Mouse (Mus musculus): ENCODE data around the gene Chn2.
A peak's percentile ranks its signal among the peaks of the same experiment; 100 is the strongest.

Gene Chn2

DNA sequence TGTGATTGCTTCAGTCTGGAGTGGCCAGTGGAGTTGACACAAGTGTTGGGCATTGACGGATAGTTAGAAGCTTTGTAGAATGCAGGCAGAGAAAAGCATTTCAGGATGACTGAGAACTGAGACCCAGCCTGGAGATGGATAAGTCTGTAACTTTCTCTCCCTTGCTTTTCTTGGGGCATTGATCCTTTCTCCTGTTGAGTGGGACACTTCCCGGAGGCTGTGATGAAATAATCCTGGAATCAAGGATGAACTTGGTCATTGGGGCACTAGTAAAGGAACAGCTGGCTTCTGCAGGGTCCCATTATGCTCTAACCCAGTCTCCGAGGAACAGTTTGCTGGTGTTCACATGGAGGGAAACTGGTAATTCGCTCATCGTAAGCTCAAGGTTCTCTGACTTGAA is 4.2 kb downstream of the Chn2 start:
- no peak for DNase-seq

DNA sequence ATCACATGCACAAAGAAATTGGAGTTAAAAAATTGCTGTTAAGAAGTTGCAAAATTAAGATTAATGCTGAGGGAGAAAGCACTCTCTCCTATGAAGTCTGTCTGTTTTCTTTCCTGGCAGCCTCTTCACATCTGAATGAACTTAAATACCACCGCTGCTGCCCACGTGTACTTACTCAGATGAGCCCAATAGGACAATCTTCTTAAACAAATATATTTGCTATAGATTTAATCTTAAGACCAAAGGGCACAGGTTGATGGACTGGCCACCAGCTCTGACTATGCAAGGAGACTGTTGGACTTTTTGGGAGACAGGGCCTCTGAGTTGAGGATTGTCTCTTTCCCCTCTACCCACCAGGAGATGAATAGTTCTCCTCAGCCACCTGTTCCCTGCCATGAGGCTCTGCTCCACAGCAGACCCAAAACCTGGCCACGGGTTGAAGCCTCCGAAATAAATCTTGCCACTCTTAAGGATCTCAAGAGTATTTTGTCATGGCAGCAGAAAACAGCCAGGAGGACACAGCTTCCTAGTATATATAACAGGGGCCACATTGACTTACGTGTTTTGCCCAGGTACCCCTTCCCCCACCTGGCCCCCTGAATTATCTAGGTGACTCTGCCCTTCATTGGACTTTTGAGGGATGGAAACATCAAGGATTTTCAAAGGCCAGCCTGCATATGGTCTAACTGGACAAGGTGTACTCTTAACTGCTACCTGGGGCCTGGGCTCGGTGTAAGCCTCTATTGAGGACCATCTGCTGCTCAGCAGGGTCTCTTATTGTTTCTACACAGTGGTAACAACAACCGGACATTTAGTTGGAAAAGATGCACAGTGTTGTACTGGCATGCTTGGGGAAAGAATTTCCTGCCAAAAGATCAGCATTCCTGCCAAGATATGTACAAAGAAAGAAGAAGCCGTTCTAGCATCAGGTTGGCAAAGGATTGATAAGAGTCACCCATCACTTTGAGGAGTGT is 6.7 kb downstream of the Chn2 start:
- no peak for DNase-seq

DNA sequence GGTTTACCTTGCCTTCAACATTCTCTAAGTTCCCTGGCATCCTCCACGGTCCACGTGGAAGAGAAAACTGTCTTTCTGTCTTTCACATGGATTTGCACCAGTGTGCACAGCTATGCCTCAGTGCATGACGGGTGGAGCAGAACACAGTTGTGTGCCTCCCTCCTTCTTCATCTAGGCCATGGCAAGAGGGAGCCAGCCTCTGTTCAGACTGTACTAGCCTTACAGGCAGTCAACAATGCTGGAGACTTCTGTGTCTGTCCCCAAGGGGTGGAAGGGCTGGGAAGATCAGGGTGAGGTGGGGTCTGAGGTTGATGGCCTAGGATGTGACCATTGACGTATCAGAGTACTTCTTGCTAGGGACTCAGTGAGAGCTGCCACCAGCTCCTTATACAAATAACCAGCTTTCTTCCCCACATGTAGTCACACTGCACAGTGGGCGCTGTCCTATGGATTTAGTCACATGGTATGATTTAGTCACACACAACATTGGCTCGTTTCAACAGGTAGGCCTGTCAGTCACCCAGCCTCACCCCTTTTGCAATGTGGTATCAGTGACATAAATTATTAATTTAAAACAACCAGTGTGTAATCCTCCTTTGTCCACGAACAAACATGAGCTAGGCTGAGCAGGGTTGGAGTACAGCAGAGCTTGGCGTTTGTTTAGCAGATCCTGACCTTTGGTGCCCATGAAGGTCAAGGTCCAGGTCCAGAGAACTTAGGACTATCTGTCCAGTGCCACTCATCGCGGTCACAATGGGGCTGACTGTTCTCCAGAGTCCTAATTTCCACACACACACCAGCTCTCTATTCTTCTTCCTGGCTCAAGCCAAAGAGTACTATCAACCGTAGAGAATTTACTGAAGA is 7.8 kb downstream of the Chn2 start:
- no peak for DNase-seq

DNA sequence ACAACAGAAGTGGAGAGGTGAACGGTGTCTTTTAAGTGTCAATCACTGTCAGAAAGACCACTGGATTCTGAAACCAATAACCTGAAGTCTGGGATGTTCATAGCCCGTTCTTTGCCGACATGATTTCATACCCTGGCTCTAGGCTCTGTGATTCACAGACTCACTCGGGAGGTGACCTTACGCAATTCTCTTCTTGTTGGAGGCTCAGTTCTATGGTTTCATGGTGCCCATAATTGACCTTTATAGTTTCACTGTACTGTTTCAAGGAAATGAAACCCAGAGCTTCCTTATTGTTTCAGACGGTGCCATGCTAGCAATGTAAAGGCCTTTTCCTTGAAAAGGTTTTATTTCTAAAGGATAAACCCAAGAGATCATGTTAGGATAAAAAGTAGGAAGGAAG is 9.4 kb downstream of the Chn2 start:
- DNase-seq, result no peak

DNA sequence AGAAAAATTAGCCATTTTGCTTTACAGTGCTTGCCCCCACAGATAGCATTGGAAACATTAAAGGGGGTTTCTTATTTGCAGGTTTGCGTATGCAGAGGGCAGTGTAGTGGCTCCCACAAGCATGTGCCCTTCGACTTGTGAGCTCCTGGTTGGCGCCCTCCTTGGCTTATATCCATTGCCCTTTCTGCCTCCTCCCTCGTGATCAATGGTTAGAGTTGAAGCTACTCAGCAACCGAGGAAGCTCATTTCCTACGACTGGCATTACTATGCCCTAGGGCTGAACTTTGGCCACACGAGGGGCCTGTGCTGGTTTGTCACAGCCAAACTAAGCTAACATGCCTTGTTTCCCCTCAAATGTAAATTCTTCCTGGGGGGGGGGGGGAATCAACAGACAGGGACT is 11.8 kb downstream of the Chn2 start:
- DNase-seq, result no peak

DNA sequence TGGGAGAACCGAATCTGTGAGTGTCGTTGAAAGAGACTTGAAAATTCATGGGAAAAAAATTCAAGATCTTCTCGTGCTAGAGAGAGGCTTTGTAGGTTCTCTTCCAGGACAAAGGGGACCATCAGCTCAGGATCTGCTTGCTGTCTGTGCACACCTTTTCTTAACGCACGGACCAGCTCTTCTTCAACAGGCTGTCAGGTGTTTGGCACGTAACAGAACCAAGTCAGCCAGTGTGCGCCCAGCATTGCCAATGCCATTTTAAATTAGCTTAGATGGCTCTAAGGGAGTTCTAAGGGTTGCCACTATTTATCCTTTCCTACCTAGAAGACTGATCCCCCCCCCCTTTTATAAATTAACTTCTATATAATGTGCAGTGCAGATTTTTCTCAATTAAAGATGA is 12.8 kb downstream of the Chn2 start:
- DNase-seq, result no peak

DNA sequence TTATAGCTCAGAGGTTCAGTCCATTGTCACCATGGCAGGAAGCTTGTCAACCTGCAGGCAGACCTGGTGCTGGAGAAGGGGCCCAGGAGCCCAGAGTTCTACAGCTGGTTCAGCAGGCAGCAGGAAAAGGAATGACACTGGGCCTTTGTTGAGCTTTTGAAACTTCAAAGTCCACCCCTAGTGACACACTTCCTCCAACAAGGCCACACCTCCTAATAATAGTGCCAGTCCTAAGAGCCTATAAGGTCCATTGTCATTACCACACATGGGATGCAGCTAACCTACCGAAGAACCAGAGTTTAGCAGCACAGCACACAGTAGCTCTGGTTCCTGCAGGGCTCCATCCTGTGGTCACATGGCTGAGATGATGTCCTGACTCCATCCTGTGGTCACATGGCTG is 13.3 kb downstream of the Chn2 start:
- no peak for DNase-seq

DNA sequence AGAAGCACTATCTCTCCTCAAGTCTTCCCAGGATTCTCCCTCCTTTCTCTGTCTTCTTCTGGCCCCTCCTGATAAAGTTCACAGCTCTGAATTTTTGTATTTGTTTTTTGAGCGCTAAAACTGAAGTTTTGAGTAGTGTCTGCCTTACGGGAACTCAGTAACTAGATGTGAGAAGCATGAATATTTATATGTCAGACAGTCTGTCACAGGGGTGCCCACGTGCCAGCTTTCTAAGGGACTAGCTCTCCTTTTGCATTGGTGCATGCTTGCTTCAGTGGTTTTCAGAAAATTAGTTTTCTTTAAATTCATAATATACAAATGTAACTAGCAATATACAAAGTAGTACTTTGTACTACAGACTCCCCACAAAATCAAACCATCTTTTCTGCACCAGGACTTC is 14.0 kb downstream of the Chn2 start:
- no peak for DNase-seq

DNA sequence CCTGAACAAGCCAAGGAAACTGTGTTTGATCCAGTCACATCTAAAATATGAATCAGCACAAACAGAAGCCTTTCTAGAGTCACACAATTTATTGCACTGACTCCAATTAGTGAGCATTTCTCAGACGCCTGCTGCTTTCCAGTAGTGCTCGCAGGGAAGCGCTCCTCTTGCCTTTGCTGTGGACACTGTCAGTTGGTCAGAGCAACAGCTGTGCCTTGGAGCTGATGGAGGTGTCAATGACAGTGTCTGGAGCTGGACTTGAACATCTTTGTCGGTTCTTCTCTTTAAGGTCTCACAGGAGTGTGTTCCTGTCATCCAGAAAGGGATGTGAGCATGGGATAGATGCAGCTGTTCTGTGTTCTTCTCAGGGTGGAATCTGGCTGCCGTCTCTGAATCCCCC is 16.0 kb downstream of the Chn2 start:
- no peak for DNase-seq

DNA sequence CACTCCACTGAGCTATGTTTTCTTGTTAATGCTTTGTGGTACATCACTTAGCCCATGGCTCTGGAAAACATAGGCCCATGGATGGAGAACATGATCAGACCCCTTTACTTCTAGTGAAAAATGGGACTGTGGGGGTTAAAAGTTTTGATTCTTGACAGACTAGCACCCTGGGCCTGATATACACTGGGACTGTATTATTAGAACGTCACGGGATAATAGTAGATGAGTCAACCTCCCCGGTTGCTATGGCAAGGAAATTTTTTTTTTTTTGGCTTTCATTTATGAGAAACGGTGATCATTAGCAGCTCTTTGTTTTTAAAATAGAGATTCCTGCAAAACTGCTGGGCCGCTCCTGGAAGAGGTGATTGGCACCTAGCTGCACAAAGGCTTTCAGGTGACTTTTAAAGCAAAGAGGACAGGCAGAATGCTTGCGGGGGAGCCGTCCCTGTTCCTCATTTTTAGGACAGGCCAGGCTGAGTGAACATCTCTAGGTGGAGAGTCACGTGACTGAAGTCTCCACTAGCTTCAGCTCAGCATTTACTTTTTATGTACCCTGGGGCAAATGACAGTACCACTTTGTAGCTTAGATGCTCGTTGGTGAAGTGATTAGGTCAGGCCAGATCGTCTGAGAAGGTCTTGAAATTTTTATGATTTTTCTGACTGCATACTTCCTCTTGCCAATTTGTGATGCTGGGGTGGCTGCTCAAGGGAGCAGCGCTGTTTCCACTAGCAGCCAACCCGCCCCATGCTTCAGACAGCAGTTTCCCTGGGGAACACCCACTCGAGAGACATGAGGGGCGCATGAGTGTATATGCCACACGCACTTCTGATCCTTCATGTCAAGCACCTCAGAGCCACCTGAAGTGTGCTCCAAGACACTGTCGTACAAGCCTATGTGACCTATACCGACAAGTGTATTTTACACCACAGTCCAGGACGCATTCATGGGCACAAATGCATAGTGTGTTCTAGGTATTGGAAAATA is 17.5 kb downstream of the Chn2 start:
- no peak for DNase-seq

DNA sequence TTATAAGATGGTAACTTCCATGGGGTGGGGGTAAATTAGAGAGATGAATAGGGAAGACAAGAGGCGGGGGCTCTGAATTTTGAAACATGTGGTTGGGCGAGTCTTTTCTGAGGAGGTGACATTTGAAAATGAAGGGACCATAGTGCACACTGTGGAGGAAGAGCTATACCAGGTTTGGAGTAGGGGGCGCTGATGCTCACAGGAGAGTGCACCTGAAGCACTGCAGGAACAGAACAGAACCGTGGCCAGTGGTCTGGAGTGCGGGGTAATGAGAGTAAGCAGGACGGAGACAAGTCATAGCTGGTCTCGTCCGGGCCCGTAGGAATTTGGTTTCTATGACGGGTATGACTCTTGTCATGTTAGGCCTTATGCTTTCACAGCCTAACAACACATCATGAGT is 18.3 kb downstream of the Chn2 start:
- DNase-seq, result no peak

DNA sequence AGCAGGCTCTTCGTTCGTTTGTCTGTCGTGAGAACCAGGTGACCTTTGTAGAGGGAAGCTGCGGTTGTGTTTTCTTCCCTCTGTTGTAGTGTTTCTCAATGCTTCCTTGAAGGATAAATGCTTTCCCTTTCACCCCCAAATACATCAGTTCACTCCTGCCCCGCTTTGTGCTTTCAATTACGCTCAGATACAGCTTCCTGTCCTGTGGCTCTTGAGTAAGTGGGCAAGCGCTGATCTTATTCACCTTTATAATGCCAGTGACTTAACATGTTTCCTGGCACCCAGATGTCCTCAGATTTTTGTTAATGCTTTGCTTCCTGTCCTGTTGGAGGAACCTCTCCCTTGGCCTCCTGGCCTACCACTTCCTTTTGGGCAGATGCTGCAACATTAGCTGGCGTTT is 19.5 kb downstream of the Chn2 start:
- DNase-seq, result no peak

DNA sequence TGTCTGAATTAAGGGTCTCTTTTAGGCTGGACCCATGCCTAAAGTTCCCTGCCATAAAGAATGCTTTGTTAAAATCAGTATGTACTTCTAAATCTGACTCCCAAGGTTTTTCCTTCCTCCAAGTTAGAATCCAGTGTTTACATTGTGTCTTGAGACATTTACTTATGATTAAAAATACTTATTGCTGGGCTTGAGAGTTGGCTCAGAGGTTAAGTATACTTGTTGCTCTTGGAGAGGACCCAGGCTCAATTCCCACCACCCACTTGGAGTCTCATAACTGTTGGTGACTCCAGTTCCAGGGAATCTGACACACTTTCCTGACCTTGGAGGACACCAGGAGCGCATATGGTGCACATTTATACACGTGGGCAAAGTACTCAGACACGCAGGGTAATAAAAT is 20.9 kb downstream of the Chn2 start:
- no peak for DNase-seq

DNA sequence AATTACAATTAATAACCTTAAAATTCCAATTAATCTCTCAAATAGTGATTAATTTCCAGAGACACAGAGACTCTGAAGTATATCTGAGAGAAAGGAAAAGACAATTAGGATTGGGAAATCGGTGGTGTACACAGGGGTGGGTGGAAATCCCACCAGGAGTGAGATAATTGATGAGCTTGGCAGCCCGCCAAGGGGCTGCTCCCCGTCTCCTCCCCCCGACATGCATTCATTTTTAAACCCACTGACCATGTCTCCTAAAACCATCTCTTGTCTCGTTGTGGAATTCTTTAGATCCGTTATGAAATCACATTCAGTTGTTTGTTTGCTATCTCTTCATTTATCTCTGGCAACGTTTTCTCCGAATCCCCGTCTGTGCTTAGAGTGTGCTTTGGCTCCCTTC is 22.0 kb downstream of the Chn2 start:
- DNase-seq, result no peak

DNA sequence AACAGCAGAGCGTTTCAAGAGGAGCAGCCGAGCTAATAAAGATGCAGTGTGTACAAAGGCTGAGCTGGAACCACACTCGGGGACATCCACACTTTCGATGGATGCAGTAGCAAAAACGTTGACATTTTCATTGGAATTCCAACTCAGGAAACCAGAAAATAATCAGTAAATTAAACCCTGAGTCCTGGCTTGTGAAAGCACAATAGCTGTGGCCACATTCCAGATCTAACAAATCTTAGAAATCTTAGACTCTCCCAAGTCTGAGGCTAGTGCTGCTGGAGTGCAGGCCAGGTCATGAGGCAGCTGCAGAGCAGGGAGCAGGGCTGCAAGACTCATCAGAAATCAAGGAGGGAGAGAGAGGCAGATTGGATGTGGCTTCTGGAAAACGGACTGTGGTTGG is 24.5 kb downstream of the Chn2 start:
- no peak for DNase-seq

DNA sequence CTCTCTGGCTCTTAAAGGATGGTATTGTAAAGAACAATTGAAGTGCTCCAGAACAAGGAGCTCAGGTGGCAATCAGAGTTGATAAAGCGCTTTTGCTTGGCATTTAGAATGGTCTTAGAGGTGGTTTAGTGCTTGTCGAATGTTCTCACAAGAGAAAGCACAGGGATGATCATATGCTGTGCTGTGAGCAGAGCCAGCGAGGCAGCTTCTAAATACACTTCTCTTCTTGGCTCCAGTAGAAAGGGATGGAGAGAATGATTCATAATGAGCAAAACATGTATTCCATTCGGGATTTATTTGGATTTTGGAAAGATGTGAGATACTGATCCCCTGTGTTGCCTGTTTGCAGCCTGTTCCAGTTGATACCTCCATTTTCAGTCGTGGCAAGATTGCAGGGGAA is 28.0 kb downstream of the Chn2 start:
- no peak for DNase-seq

DNA sequence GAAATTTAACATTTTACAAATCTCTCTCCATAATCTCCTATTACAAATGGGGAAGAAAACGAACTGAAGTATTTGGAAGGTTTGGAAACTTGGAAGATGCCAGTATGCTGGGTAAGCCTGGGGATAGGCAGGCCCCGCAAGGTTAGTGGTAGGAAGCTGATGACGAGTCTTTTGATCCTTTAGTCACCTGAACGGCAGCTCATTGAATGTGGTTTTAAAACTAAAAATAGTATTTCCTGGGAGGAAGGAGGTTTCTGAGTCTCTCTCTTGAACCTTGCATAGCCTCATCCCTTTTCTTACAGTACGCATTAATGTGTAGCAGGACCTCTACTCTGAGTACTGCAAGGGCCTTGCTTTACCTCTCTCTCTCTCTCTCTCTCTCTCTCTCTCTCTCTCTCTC is 29.5 kb downstream of the Chn2 start:
- DNase-seq, result no peak

DNA sequence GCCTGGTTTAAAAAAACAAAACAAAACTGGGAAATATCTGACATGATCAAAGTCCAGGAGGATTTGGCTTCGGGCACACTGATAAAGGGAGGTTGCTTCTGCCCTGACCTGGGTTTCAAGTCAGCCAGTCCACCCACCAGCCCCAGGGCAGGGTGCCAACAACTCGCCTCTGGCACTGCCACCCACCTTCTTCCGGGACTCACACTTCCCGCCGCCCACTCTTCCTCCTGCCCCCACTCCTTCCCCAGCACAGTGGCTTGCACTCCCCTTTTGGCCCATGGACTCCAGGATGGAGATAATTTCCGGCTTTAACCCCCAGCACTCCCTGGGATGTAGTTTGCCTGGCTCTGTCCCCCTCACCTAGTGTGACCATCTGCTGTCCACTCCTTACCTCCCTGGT is 31.4 kb downstream of the Chn2 start:
- DNase-seq, result peak; percentile 76

DNA sequence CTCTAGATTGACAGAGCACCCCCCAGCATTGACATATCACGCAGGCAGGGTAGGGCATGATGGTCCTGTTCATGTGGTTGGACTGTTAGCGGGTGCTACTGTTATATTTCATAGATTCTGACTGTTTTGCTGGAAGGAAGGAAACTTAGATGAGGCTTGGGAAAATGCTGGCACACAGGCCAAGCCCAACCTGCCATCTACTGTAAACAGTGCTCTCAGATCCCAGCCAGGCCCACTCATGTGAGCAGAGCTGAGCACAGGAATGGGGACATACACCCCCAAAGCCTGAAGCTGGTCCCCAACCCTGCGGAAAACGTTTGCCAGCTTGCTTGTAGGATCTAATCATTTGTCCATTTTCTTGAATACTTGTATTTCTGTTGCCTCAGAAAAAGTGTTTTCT is 32.1 kb downstream of the Chn2 start:
- no peak for DNase-seq

DNA sequence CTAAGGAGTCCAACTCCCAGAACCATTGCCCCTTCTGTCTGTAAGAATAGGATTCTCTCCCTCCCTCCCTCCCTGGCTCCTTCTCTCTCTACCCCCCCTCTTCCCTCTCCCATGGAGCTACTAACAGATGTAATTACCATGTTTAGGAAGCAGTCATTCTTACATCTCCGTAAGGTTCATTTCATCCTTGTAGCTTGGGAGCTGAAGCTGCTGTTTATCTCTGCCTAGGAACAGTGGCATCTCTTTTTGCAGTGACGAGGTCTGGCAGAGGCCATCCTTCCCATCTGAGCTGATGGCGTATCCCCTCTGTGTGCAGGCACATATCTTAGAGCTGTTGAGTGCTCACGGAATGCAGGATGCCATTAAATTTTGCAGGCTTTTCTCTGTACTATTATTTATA is 35.1 kb downstream of the Chn2 start:
- no peak for DNase-seq

DNA sequence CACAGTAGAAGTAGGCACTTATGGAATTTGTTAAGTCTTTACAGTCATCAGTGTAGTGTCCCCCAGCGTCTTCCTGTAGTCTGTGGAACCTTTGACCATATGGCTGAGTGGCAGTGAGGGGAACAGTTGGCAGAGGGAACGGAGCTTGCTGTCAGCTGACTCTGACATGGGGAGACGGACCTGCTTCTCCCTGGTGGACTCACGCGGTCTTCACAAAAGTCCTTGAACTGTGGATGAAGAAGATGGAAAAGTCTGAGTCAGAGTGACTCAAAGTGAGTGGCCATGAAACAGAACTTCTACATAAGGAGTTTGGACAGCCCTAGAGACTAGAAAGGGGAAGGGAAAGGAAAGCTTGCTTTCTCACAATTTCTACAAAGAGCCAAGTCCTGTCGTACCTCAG is 36.1 kb downstream of the Chn2 start:
- DNase-seq, result no peak

DNA sequence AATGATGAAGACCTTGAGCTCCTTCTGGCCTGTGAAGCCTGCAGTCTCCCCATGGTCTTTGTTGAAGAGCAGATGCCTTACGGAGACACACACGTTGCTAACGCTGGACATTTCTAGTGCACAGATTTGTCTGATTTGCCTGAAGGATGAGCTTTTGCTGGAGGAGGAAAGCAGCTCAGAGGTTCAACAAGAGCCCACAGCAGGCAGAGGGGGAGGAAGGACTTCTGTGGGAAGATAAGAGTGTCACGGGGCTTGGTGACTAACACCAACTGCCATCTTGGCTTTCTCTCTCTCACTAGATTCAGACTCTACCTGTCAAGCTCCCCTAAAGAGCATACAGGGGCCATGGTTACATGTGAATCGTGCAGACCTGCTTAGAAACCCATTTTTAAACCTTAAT is 37.3 kb downstream of the Chn2 start:
- DNase-seq, result no peak

DNA sequence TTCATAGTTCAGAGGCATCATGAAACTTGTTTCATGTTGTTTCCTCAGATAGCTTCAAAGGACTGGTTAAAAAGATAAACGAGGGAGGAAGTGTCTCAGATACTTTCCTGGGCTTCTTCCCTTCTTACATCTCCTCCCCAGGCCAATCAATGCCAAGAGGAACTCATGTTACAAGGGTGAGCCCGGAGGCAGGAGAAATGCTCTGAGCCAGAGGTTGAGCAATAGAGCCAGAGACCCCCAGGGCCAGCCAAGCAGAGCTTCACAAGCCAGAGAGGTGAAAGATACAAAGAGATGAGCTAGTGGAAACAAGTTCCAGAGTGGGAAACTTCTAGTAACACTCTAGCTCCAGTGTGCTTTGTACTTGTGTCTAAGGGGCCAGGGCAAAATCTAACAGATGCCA is 38.9 kb downstream of the Chn2 start:
- DNase-seq, result no peak

Data from lung, postnatal 10 days (tissue).